Mouse (Mus musculus): ENCODE data around the gene Chd4. TPM values are rescaled to one million over a fixed set of nuclear protein-coding genes. Genes with fewer than 3 reads are reported as not detected.
A peak's percentile ranks its signal among the peaks of the same experiment; 100 is the strongest.

Chd4 gene
- polyA plus RNA-seq, 1 experiment: 317 TPM

DNA sequence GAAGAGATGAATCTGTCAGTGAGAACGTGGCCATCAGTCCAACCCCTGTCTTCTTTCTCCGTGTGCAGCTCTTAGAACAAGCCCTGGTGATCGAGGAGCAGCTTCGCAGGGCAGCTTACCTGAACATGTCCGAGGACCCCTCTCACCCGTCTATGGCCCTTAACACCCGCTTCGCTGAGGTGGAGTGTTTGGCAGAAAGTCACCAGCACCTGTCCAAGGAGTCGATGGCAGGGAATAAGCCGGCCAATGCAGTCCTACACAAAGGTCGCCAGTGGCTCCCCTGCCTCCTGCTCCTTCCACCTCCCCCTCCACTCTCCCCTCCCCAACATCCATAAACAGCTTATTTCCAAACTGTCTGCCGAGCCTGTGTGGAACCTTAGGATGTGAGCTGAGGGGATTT, 32.9 kb downstream of the Chd4 start:
- Histone ChIP-seq H3K27ac (ENCODE audit: insufficient read depth, low read length) (peak overlapping the region; percentile 46; the same call in 1 of the 2 replicates), H3K27me3 (ENCODE audit: control insufficient read depth, insufficient read depth, low read length, poor library complexity, severe bottlenecking) (no peaks in the 10 kb centered on the region), H3K4me3 (ENCODE audit: low read depth, low read length) (no peak overlapping the region), H3K4me1 (ENCODE audit: control insufficient read depth, insufficient read depth, low read length) (peaks cover 1% of the 10 kb centered on the region), H3K9ac (ENCODE audit: low read depth, poor library complexity, severe bottlenecking) (0 out of 2 replicates have a peak overlapping the region, but pooled peaks have one; percentile 8), H3K36me3 (ENCODE audit: control insufficient read depth, insufficient read depth, low read length, poor library complexity, severe bottlenecking) (peaks cover 45% of the 10 kb centered on the region), H3K9me3 (replicated peaks; ENCODE audit: control insufficient read depth, insufficient read depth, low read length, poor library complexity, severe bottlenecking) (no peaks in the 10 kb centered on the region)
- TF ChIP-seq POLR2A (IDR thresholded peaks at IDR 0.05; ENCODE audit: insufficient read depth, low read length) (no peak), CTCF (IDR thresholded peaks at IDR 0.05; ENCODE audit: low read depth, low read length) (no peak), EP300 (IDR thresholded peaks at IDR 0.05; ENCODE audit: insufficient read depth, low read depth, low read length) (no peak)

DNA sequence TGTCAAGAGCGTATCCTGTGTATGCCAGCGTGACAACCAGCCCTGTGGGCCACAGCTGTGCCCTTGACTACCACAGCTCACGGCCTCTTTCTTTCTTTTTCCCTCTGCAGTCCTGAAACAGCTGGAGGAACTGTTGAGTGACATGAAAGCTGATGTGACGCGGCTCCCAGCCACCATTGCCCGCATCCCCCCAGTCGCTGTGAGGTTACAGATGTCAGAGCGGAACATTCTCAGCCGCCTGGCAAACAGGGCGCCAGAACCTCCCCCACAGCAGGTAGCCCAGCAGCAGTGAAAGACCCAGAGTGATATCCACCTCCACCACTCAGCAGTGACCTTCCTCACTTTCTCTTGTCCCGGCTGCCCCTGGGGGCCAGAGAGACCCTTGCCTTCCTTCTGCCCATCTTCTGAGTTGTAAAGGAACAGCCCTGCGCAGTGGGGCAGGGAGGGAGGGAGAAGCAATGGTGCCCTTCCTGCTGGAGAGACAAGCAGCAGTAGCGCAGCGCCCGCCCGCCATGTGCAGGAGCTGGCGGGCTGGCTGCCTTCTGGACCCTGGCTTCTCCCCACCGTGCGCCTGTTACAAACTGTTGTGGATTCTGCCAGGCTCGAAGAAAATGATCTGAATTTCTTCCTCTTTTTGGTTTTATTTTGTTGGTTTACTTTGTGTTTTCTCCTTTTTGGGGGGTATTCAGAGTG, 34.1 kb downstream of the Chd4 start:
- H3K4me1 ChIP-seq (ENCODE audit: control insufficient read depth, insufficient read depth, low read length): peaks cover 1% of the 10 kb centered on the region
- peak overlapping the region; percentile 50 for H3K4me3 ChIP-seq (ENCODE audit: low read depth, low read length)
- TF ChIP-seq EP300 (IDR thresholded peaks at IDR 0.05; ENCODE audit: insufficient read depth, low read depth, low read length) (no peak), POLR2A (IDR thresholded peaks at IDR 0.05; ENCODE audit: insufficient read depth, low read length) (no peak), CTCF (IDR thresholded peaks at IDR 0.05; ENCODE audit: low read depth, low read length) (no peak)
- H3K27ac ChIP-seq (ENCODE audit: insufficient read depth, low read length): peak overlapping the region; percentile 29
- no peaks in the 10 kb centered on the region for H3K9me3 ChIP-seq (replicated peaks; ENCODE audit: control insufficient read depth, insufficient read depth, low read length, poor library complexity, severe bottlenecking)
- peaks cover 46% of the 10 kb centered on the region for H3K36me3 ChIP-seq (ENCODE audit: control insufficient read depth, insufficient read depth, low read length, poor library complexity, severe bottlenecking)
- H3K9ac ChIP-seq (ENCODE audit: low read depth, poor library complexity, severe bottlenecking): peak overlapping the region; percentile 56
- H3K27me3 ChIP-seq (ENCODE audit: control insufficient read depth, insufficient read depth, low read length, poor library complexity, severe bottlenecking): no peaks in the 10 kb centered on the region

DNA sequence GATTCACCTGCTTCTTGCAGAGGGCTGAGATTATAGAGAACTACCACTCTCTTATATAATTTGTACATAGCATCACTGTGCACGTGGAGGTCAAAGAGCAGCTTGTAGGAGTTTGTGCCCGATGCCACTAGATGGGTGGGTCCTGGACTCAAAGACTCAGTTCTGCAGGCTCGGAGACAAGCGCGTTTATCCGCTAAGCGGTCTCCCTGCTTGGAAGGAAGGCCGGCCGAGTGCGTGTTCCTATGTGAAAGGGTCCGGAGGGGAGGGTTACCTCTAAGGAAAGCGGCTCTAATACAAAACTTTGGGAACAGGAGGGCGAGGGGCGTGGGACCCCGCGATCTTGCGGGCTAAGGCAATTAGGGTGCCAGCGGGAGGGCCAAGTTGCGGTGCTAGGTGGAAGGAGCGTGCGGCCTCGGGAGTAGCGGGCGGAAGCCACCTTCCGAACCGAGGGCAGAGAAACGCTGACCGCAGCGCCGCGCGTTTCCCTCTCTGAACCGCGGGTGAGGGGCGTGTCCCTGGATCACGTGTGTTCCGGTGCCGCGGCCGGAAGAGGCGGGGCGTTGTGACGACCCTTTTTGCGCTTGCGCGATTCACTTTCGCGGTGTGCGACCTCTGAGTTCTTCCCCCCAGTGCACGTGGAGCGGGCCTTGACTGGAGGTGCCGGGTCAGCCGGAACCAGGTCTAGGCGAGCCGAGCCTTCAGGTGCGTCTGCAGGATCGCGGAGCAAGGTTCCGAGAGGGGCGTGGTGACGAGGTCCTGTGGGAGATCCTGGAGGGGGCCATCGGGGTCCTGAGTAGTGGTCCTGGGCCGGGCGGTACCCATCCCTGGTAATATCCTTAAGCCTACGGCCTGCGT, 35.7 kb downstream of the Chd4 start, which contains the start of gene Nop2:
Gene Nop2, plus strand, starts transcription at position 608 of the 855 bp plus-strand sequence.
- Histone ChIP-seq H3K4me3 (ENCODE audit: low read depth, low read length) (peak within 1 kb of the TSS; percentile 94), H3K9ac (ENCODE audit: low read depth, poor library complexity, severe bottlenecking) (peak within 1 kb of the TSS; percentile 84), H3K4me1 (ENCODE audit: control insufficient read depth, insufficient read depth, low read length) (peaks cover 1% of the 10 kb centered on the region), H3K9me3 (replicated peaks; ENCODE audit: control insufficient read depth, insufficient read depth, low read length, poor library complexity, severe bottlenecking) (no peaks in the 10 kb centered on the region), H3K36me3 (ENCODE audit: control insufficient read depth, insufficient read depth, low read length, poor library complexity, severe bottlenecking) (peaks cover 47% of the 10 kb centered on the region), H3K27ac (ENCODE audit: insufficient read depth, low read length) (peak within 1 kb of the TSS; percentile 61), H3K27me3 (ENCODE audit: control insufficient read depth, insufficient read depth, low read length, poor library complexity, severe bottlenecking) (no peaks in the 10 kb centered on the region)
- no peak for TF ChIP-seq CTCF (IDR thresholded peaks at IDR 0.05; ENCODE audit: low read depth, low read length)
- peak; percentile 71; the same call in 1 of the 2 replicates for TF ChIP-seq EP300 (IDR thresholded peaks at IDR 0.05; ENCODE audit: insufficient read depth, low read depth, low read length)
- peak; percentile 99 for TF ChIP-seq POLR2A (IDR thresholded peaks at IDR 0.05; ENCODE audit: insufficient read depth, low read length)

GRCm38 (mm10) chr6:125132470-125132869, 36.7 kb downstream of the Chd4 start:
- Histone ChIP-seq H3K27ac (ENCODE audit: insufficient read depth, low read length) (0 out of 2 replicates have a peak overlapping the region, but pooled peaks have one; percentile 22), H3K27me3 (ENCODE audit: control insufficient read depth, insufficient read depth, low read length, poor library complexity, severe bottlenecking) (no peaks in the 10 kb centered on the region), H3K9ac (ENCODE audit: low read depth, poor library complexity, severe bottlenecking) (peak overlapping the region; percentile 84), H3K4me3 (ENCODE audit: low read depth, low read length) (peak overlapping the region; percentile 94), H3K4me1 (ENCODE audit: control insufficient read depth, insufficient read depth, low read length) (peaks cover 1% of the 10 kb centered on the region), H3K9me3 (replicated peaks; ENCODE audit: control insufficient read depth, insufficient read depth, low read length, poor library complexity, severe bottlenecking) (no peaks in the 10 kb centered on the region), H3K36me3 (ENCODE audit: control insufficient read depth, insufficient read depth, low read length, poor library complexity, severe bottlenecking) (peaks cover 47% of the 10 kb centered on the region)
- TF ChIP-seq EP300 (IDR thresholded peaks at IDR 0.05; ENCODE audit: insufficient read depth, low read depth, low read length): no peak
- no peak for TF ChIP-seq POLR2A (IDR thresholded peaks at IDR 0.05; ENCODE audit: insufficient read depth, low read length)
- no peak for TF ChIP-seq CTCF (IDR thresholded peaks at IDR 0.05; ENCODE audit: low read depth, low read length)

- Histone ChIP-seq H3K9ac (ENCODE audit: low read depth, poor library complexity, severe bottlenecking) (no peak overlapping the region), H3K4me3 (ENCODE audit: low read depth, low read length) (no peak overlapping the region), H3K9me3 (replicated peaks; ENCODE audit: control insufficient read depth, insufficient read depth, low read length, poor library complexity, severe bottlenecking) (no peaks in the 10 kb centered on the region), H3K27ac (ENCODE audit: insufficient read depth, low read length) (no peak overlapping the region), H3K4me1 (ENCODE audit: control insufficient read depth, insufficient read depth, low read length) (peaks cover 1% of the 10 kb centered on the region), H3K27me3 (ENCODE audit: control insufficient read depth, insufficient read depth, low read length, poor library complexity, severe bottlenecking) (no peaks in the 10 kb centered on the region), H3K36me3 (ENCODE audit: control insufficient read depth, insufficient read depth, low read length, poor library complexity, severe bottlenecking) (peaks cover 84% of the 10 kb centered on the region)
- no peak for TF ChIP-seq POLR2A (IDR thresholded peaks at IDR 0.05; ENCODE audit: insufficient read depth, low read length)
- TF ChIP-seq CTCF (IDR thresholded peaks at IDR 0.05; ENCODE audit: low read depth, low read length): peak; percentile 58
These were observed 41.4 kb downstream of the Chd4 start for GRCm38 (mm10) chr6:125137002-125137671.

All from ES-Bruce4 (cell line).